Mouse (Mus musculus) midbrain, embryonic 12.5 days (tissue): Measurements from ENCODE around the gene Bmp7. TPM values are rescaled to one million over a fixed set of nuclear protein-coding genes. Genes with fewer than 3 reads are reported as not detected.

Source experiments
- ATAC-seq: fragments of 200-750 bp; cut with Nextera tagmentation; 2 replicates; pipeline ENCODE4 v1.8.0; 2017; ENCODE audit warnings: low read depth, moderate TSS enrichment, moderate library complexity; ENCODE audit not compliant: low FRiP score
- H3K27ac ChIP-seq: fragments of 300-500 bp; sonication (generic); replicated peaks from 2 replicates; pipeline ENCODE4 v1.5.1; 2016; ENCODE audit warnings: mild to moderate bottlenecking
- H3K27me3 ChIP-seq: fragments of 300-500 bp; sonication (generic); 2 replicates; pipeline ENCODE4 v1.6.1; 2016; ENCODE audit warnings: mild to moderate bottlenecking
- H3K36me3 ChIP-seq: fragments of 300-500 bp; sonication (generic); 2 replicates; pipeline ENCODE4 v1.6.1; 2016
- H3K4me1 ChIP-seq: fragments of 300-500 bp; sonication (generic); 2 replicates; pipeline ENCODE4 v1.6.1; 2016
- H3K4me2 ChIP-seq: fragments of 300-500 bp; sonication (generic); replicated peaks from 2 replicates; pipeline ENCODE4 v1.6.1; 2016; ENCODE audit warnings: mild to moderate bottlenecking, moderate library complexity
- H3K4me3 ChIP-seq: fragments of 300-500 bp; sonication (generic); 2 replicates; pipeline ENCODE4 v1.5.1; 2016; ENCODE audit warnings: mild to moderate bottlenecking
- H3K9ac ChIP-seq: fragments of 300-500 bp; sonication (generic); replicated peaks from 2 replicates; pipeline ENCODE4 v1.6.1; 2016; ENCODE audit warnings: mild to moderate bottlenecking, moderate library complexity
- H3K9me3 ChIP-seq: fragments of 300-500 bp; sonication (generic); 2 replicates; pipeline ENCODE4 v1.6.1; 2016; ENCODE audit warnings: mild to moderate bottlenecking
- WGBS: fragments of 180-500 bp; shearing (Covaris S2); methylation state at CpG from one replicate; pipeline ENCODE4 v1.1.7; 2016; 5-methylcytosine and 5-hydroxymethylcytosine counted together
- microRNA-seq: library from miRNA; unstranded; fragments of <30 nt; microRNA quantifications from one replicate; pipeline ENCODE4, GENCODE M21; 2017
- polyA plus RNA-seq: library from polyadenylated mRNA; unstranded; fragments of >200 nt; fragmentation: Nextera tagmentation; extraction: Ambion mirVana; gene quantifications from 2 replicates; pipeline ENCODE4 v1.2.1, GENCODE M21; 2016

The Bmp7 gene
- polyA plus RNA-seq, 1 experiment from 2014 or later = 17.5 TPM

GRCm38 (mm10) chr2:172818631-172819230, 121.4 kb downstream of the Bmp7 start:
- WGBS = 84% methylated on average over 10 of the region's 10 CpGs
- H3K27ac ChIP-seq = no peak overlapping the region
- H3K4me2 ChIP-seq = no peak overlapping the region
- no peaks in the 10 kb centered on the region for H3K36me3 ChIP-seq
- no peak for ATAC-seq
- H3K9me3 ChIP-seq = peaks cover 2% of the 10 kb centered on the region; the same call in 1 of the 2 replicates
- no peaks in the 10 kb centered on the region for H3K4me1 ChIP-seq
- H3K9ac ChIP-seq = no peak overlapping the region
- H3K27me3 ChIP-seq = peaks cover 55% of the 10 kb centered on the region
- H3K4me3 ChIP-seq = no peak overlapping the region

Small RNAs within 50 kb of the gene (microRNA-seq; reads per million reads assigned to microRNA genes)
- not detected for gene Gm22773

Other genes with a start within 250 kb of the Bmp7 start
- gene Spo11, start 37.4 kb upstream of the Bmp7 start, polyA plus RNA-seq = 0.59 and 0.82 TPM in 2 replicates
- gene Rae1, start 59.8 kb upstream of the Bmp7 start, polyA plus RNA-seq = 122 and 126 TPM in 2 replicates
- 58.0 and 61.4 TPM in 2 replicates for gene Rbm38, start 80.2 kb upstream of the Bmp7 start, polyA plus RNA-seq
- gene Ctcfl, start 179.2 kb upstream of the Bmp7 start, polyA plus RNA-seq = 0.07 TPM in 1 of 2 replicates, not detected in the other
- not detected in 2 replicates for gene Pck1, start 212.7 kb upstream of the Bmp7 start, polyA plus RNA-seq